Mouse (Mus musculus): ENCODE data around the gene Gm6096. TPM values are rescaled to one million over a fixed set of nuclear protein-coding genes. Genes with fewer than 3 reads are reported as not detected.

Gene Gm6096
- polyA plus RNA-seq, 1 experiment from 2014 or later, result 0.32 TPM

DNA sequence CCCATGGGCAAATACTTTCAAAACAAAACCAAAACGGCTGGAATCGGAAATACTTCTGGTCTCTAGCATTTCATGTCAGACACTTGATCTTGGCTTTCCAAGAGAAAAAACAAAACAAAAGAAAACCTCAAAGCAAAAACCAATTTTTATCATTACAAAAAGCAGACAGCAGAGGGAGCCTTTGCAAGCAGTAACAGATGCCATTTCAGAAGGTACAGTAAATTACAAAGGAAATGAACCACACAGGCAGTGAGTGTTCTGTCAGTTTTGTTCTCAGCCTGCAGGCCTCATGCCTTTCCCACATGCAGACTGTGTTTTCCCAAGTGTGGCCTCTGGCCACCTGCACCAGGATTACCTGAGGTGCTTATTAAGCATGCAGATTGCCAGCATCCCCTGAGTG, 1.2 kb downstream of the Gm6096 start:
- no peak overlapping the region for H3K27ac ChIP-seq
- H3K9me3 ChIP-seq (replicated peaks; ENCODE audit: low read length), result no peaks in the 10 kb centered on the region
- 40% methylated on average over 2 of the region's 2 CpGs for WGBS
- H3K27me3 ChIP-seq (ENCODE audit: insufficient read depth, low read length), result no peaks in the 10 kb centered on the region
- ATAC-seq (replicated peaks; ENCODE audit: low FRiP score, low read depth) (no peak), DNase-seq (ENCODE audit: low spot score) (peak; percentile 82)
- no peak overlapping the region for H3K4me3 ChIP-seq (replicated peaks; ENCODE audit: low read depth, low read length)
- no peaks in the 10 kb centered on the region for H3K4me1 ChIP-seq (replicated peaks; ENCODE audit: insufficient read depth, low read length)
- no peak overlapping the region for H3K9ac ChIP-seq (ENCODE audit: low read depth, low read length)
- no peak overlapping the region for H3K4me2 ChIP-seq (ENCODE audit: low read length)
- peaks cover 47% of the 10 kb centered on the region for H3K36me3 ChIP-seq (ENCODE audit: insufficient read depth, low read length)
- TF ChIP-seq CTCF (IDR thresholded peaks at IDR 0.05; ENCODE audit: low read depth), result peak; percentile 73

- ATAC-seq (replicated peaks; ENCODE audit: low FRiP score, low read depth) (no peak), DNase-seq (ENCODE audit: low spot score) (peak; percentile 61)
- H3K27ac ChIP-seq, result peak overlapping the region; percentile 72
- no peak overlapping the region for H3K4me3 ChIP-seq (replicated peaks; ENCODE audit: low read depth, low read length)
- H3K4me1 ChIP-seq (replicated peaks; ENCODE audit: insufficient read depth, low read length), result no peaks in the 10 kb centered on the region
- no peaks in the 10 kb centered on the region for H3K9me3 ChIP-seq (replicated peaks; ENCODE audit: low read length)
- H3K36me3 ChIP-seq (ENCODE audit: insufficient read depth, low read length), result peaks cover 31% of the 10 kb centered on the region
- H3K27me3 ChIP-seq (ENCODE audit: insufficient read depth, low read length), result no peaks in the 10 kb centered on the region
- 44% methylated on average over 3 of the region's 3 CpGs for WGBS
- H3K4me2 ChIP-seq (ENCODE audit: low read length), result no peak overlapping the region
- no peak overlapping the region for H3K9ac ChIP-seq (ENCODE audit: low read depth, low read length)
- no peak for TF ChIP-seq CTCF (IDR thresholded peaks at IDR 0.05; ENCODE audit: low read depth)
These were observed 4.3 kb downstream of the Gm6096 start for GRCm38 (mm10) chr7:34255137-34255536.

DNA sequence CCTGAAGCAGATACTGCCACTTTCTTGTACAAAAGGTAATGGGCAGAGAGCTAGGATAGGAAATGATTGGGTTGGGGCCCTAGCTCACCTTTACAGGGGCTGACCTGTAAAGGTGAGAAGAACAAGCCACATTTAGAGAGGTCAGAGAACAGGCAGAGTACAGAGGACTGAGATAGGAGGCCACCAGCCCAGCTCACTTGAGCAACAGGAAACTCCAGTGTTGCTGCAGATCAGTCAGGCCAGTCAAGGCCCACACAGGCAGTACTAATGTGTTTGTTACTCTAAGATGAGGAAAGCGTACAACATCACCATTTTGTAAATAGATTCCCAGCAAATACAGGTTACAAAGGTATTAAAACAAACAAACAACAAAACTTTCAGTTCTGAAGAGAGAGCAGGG, 5.1 kb downstream of the Gm6096 start:
- Histone ChIP-seq H3K27me3 (ENCODE audit: insufficient read depth, low read length) (no peaks in the 10 kb centered on the region), H3K9me3 (replicated peaks; ENCODE audit: low read length) (no peaks in the 10 kb centered on the region), H3K36me3 (ENCODE audit: insufficient read depth, low read length) (peaks cover 28% of the 10 kb centered on the region; the same call in 1 of the 2 replicates), H3K4me3 (replicated peaks; ENCODE audit: low read depth, low read length) (no peak overlapping the region), H3K9ac (ENCODE audit: low read depth, low read length) (no peak overlapping the region), H3K4me2 (ENCODE audit: low read length) (no peak overlapping the region), H3K27ac (peak overlapping the region; percentile 25), H3K4me1 (replicated peaks; ENCODE audit: insufficient read depth, low read length) (no peaks in the 10 kb centered on the region)
- TF ChIP-seq CTCF (IDR thresholded peaks at IDR 0.05; ENCODE audit: low read depth), result no peak
- 94% methylated on average over 1 of the region's 1 CpGs for WGBS
- DNase-seq (ENCODE audit: low spot score), result no peak
- no peak for ATAC-seq (replicated peaks; ENCODE audit: low FRiP score, low read depth)

DNA sequence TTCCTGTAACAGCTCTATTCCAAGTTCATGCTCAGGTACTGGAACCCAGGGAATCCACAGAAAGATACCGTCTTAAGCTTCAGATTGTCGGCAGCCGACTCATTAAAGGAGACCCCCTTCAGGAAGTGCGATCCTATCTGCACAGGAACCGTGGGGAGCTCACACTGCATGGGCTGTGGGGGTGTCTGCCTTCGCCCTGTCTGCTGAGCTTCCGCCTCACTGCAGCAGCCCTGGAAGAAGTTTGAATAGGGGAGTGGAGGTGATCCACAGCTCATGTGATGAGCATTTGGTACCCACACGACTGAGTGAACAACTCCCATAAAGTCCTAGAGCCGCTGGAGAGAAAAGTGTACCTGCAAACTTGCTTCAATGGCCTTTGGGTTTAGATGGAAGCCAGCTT, 6.4 kb downstream of the Gm6096 start:
- ATAC-seq (replicated peaks; ENCODE audit: low FRiP score, low read depth) (no peak), DNase-seq (ENCODE audit: low spot score) (no peak)
- Histone ChIP-seq H3K27me3 (ENCODE audit: insufficient read depth, low read length) (no peaks in the 10 kb centered on the region), H3K9me3 (replicated peaks; ENCODE audit: low read length) (no peaks in the 10 kb centered on the region), H3K4me2 (ENCODE audit: low read length) (no peak overlapping the region), H3K27ac (no peak overlapping the region), H3K4me1 (replicated peaks; ENCODE audit: insufficient read depth, low read length) (no peaks in the 10 kb centered on the region), H3K36me3 (ENCODE audit: insufficient read depth, low read length) (peaks cover 33% of the 10 kb centered on the region), H3K4me3 (replicated peaks; ENCODE audit: low read depth, low read length) (no peak overlapping the region), H3K9ac (ENCODE audit: low read depth, low read length) (no peak overlapping the region)
- 76% methylated on average over 9 of the region's 9 CpGs for WGBS
- TF ChIP-seq CTCF (IDR thresholded peaks at IDR 0.05; ENCODE audit: low read depth), result no peak

DNA sequence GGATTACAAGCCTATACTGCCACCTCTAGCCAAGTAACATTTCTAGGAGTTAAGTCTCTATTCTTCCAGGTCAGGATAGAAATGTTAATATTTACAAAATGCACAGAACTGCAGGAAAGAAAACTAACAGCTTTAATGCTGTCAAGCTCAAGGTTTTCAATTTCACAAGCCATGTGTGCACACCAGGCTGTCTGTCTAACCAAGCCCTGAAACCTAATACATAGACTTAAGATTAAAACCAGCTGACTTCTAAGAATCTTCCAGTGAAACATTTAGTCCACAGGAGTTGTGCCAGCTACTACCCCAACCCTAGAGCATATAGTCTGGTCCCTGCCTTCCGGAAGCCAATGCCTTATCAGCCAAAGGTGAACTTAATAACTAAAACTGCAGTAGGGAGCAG, 7.6 kb downstream of the Gm6096 start:
- no peaks in the 10 kb centered on the region for H3K9me3 ChIP-seq (replicated peaks; ENCODE audit: low read length)
- TF ChIP-seq CTCF (IDR thresholded peaks at IDR 0.05; ENCODE audit: low read depth), result no peak

DNA sequence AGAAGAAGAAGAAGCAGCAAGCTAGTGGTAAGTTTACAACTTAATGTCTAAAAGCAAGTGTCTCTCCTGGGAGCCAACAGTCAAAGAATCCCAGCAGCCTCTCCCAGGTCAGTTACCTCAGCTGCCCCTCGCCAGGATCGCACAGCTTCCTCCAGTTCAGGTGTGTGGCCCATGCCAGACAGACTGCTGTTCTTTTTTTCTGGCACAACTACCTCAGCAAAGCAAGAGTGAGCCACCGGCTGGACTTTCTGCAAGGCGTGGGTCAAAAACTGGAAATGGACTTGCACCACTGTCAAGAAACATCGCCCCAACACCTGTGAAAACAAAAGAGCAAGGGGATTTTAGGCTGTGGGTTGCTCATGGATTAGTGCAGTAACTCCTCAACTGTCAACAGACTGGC, 12.6 kb downstream of the Gm6096 start:
- H3K27me3 ChIP-seq (ENCODE audit: insufficient read depth, low read length), result no peaks in the 10 kb centered on the region
- peaks cover 19% of the 10 kb centered on the region; the same call in 1 of the 2 replicates for H3K36me3 ChIP-seq (ENCODE audit: insufficient read depth, low read length)
- H3K4me2 ChIP-seq (ENCODE audit: low read length), result no peak overlapping the region
- no peaks in the 10 kb centered on the region for H3K9me3 ChIP-seq (replicated peaks; ENCODE audit: low read length)
- no peak for DNase-seq (ENCODE audit: low spot score)
- H3K9ac ChIP-seq (ENCODE audit: low read depth, low read length), result no peak overlapping the region
- H3K27ac ChIP-seq, result no peak overlapping the region
- ATAC-seq (replicated peaks; ENCODE audit: low FRiP score, low read depth), result no peak
- no peak for TF ChIP-seq CTCF (IDR thresholded peaks at IDR 0.05; ENCODE audit: low read depth)
- 71% methylated on average over 5 of the region's 5 CpGs for WGBS
- H3K4me3 ChIP-seq (replicated peaks; ENCODE audit: low read depth, low read length), result no peak overlapping the region
- no peaks in the 10 kb centered on the region; the same call in 1 of the 2 replicates for H3K4me1 ChIP-seq (replicated peaks; ENCODE audit: insufficient read depth, low read length)

More for the DNA sequence above, 7.6 kb downstream of the Gm6096 start:
- WGBS, result 93% methylated on average over 1 of the region's 1 CpGs
- Histone ChIP-seq H3K4me2 (ENCODE audit: low read length) (no peak overlapping the region), H3K4me1 (replicated peaks; ENCODE audit: insufficient read depth, low read length) (no peaks in the 10 kb centered on the region), H3K36me3 (ENCODE audit: insufficient read depth, low read length) (peaks cover 42% of the 10 kb centered on the region), H3K9ac (ENCODE audit: low read depth, low read length) (no peak overlapping the region), H3K27ac (no peak overlapping the region), H3K4me3 (replicated peaks; ENCODE audit: low read depth, low read length) (no peak overlapping the region), H3K27me3 (ENCODE audit: insufficient read depth, low read length) (no peaks in the 10 kb centered on the region)
- no peak for DNase-seq (ENCODE audit: low spot score)
- no peak for ATAC-seq (replicated peaks; ENCODE audit: low FRiP score, low read depth)

DNA sequence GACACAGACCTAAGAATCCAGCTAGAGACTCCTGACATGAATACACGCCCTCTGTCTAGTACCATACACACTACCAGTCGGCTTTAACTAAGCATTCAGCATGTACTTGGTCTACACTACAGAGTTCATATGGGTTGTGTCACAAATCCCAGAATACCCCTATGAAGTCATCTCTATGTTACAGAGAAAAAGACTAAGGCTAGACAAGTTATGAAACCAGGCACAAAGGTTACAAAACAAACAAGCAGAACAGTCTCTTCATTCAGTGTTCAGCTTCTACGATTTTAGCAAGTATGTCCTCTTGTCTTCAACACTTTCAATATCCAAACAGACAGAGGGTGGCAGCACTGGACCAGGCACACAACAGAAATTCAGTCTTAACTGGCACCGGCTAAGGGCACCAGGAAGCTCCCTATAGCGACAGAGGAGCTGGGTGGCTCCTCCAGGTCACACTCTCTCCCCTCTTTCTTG, 15.1 kb downstream of the Gm6096 start:
- Histone ChIP-seq H3K4me1 (replicated peaks; ENCODE audit: insufficient read depth, low read length) (no peaks in the 10 kb centered on the region; the same call in 1 of the 2 replicates), H3K9ac (ENCODE audit: low read depth, low read length) (no peak overlapping the region), H3K27me3 (ENCODE audit: insufficient read depth, low read length) (no peaks in the 10 kb centered on the region), H3K36me3 (ENCODE audit: insufficient read depth, low read length) (peaks cover 19% of the 10 kb centered on the region; the same call in 1 of the 2 replicates), H3K27ac (no peak overlapping the region), H3K4me2 (ENCODE audit: low read length) (no peak overlapping the region), H3K4me3 (replicated peaks; ENCODE audit: low read depth, low read length) (no peak overlapping the region), H3K9me3 (replicated peaks; ENCODE audit: low read length) (no peaks in the 10 kb centered on the region)
- DNase-seq (ENCODE audit: low spot score) (peak; percentile 85), ATAC-seq (replicated peaks; ENCODE audit: low FRiP score, low read depth) (peak; percentile 68)
- peak; percentile 82 for TF ChIP-seq CTCF (IDR thresholded peaks at IDR 0.05; ENCODE audit: low read depth)
- WGBS, result 49% methylated on average over 5 of the region's 5 CpGs

All from kidney, postnatal 0 days (tissue).